Mouse (Mus musculus) bone marrow macrophage, adult 2 months (primary cell): ENCODE measurements around the gene Nkiras2.

Source experiments
- CTCF ChIP-seq: IDR thresholded peaks from 2 replicates; pipeline ENCODE4 v1.5.1; 2012; ENCODE audit warnings: low read depth, mild to moderate bottlenecking, low read length, moderate library complexity
- POLR2A ChIP-seq: IDR thresholded peaks from 2 replicates; pipeline ENCODE4 v1.6.1; 2012; ENCODE audit warnings: mild to moderate bottlenecking, low read depth, low read length, borderline replicate concordance

DNA sequence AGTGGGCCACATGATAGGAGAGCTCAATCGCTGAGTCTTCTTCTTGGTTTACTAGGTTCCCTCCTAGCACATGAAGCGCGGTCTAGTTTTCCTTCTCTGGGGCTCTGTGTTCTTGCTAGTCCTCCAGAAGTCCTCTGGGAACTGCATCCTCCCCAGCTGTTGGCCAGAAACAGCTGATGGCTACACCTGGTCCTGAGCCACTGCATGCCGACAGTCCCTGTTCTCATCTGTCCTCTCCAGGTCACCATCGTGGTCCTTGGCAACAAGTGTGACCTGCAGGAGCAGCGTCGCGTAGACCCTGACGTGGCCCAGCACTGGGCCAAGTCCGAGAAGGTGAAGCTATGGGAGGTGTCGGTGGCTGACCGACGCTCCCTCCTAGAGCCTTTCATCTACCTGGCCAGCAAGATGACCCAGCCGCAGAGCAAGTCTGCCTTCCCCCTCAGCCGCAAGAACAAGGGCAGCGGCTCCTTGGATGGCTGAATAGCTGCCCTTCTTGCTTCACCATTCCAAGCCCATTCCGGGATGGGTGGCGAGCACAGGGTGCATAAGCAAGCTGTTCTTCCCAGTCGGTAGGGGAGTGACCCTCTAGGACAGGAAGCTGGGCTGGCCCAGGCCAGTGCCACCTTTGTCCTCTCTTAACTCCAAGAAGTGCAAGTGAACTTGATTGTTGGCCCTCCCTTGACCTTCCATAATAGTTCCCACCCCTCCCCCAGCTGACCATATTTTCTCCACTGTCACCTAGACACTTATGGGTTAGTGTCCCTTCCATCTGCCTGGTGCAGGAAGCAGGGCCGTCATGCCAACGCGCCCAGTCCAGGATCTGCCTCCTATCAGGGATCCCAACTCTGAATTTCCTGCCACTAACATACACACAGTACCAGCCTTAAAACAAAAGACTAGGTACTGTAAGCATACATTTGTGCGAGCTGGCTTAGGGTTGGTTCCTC is 7.0 kb downstream of the Nkiras2 start:
- TF ChIP-seq POLR2A (no peak), CTCF (no peak)
